In the genomic region with DNA sequence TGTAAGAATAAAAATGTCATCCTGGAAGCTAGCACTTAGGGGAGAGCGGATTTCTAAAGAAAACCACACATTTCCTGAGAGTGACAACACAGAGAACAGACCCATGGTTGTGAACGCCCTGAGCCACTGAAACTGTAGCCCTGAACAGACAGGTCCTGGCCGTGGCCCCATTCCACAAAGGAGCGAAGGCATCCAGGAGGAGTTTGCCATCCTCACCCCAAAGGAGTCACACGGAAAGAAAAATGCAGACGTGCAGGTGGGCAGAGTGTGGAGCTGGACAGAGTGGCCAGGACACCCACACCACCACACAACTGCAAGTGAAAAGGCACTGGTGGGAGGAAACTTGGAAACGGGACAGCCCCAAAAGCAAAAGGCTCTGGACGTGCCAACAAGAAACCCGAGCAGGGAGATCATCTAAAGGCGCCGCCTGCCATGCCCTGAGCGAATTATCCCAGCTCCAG, we compare ENCODE assay signal across 10 mouse cellular contexts.
DNase-seq lines count a peak whose midpoint lies in the region; ATAC-seq and TF ChIP-seq lines count a peak whose summit lies in the region.
"Had no signal": no experiment of that assay in that cellular context is flagged by ENCODE, and none has a peak within 500 bp of the region (broad histone marks: within the 10 kb centered on the region; RNA-seq: fewer than 3 reads in every experiment).

No protein-coding gene starts in this region.

- TF ChIP-seq POLR2A in thymus, adult 2 months (IDR thresholded peaks at IDR 0.05; ENCODE audit: control insufficient read depth, extremely low read depth, insufficient read depth, low read length, poor library complexity), result no peak

- H3K9me3 ChIP-seq in heart, embryonic 11.5 days (replicated peaks; ENCODE audit: control insufficient read depth, low read length), result no peaks in the 10 kb centered on the region

- H3K36me3 ChIP-seq in heart, embryonic 11.5 days (ENCODE audit: control insufficient read depth, insufficient read depth, low read length), result no peaks in the 10 kb centered on the region
- no peaks in the 10 kb centered on the region for H3K36me3 ChIP-seq in thymus, adult 2 months (ENCODE audit: control insufficient read depth, insufficient read depth, low read length)

- no peaks in the 10 kb centered on the region for H3K27me3 ChIP-seq in heart, embryonic 11.5 days (ENCODE audit: control insufficient read depth, insufficient read depth, low read length)
- H3K27me3 ChIP-seq in thymus, adult 2 months (ENCODE audit: control insufficient read depth, insufficient read depth, low read length), result no peaks in the 10 kb centered on the region

- no peak overlapping the region for H3K27ac ChIP-seq in heart, embryonic 11.5 days (ENCODE audit: low read depth, low read length)
- no peak overlapping the region for H3K27ac ChIP-seq in thymus, adult 2 months (ENCODE audit: control insufficient read depth, insufficient read depth, low read length)

- peaks cover 91% of the 10 kb centered on the region for H3K4me1 ChIP-seq in heart, embryonic 11.5 days (ENCODE audit: control insufficient read depth, insufficient read depth, low read length)
- H3K4me1 ChIP-seq in thymus, adult 2 months (replicated peaks; ENCODE audit: control insufficient read depth, insufficient read depth, low read length), result peaks cover 51% of the 10 kb centered on the region

- no peak for ATAC-seq in heart, embryonic 11.5 days (replicated peaks; ENCODE audit: insufficient number of reproducible peaks, low FRiP score, low TSS enrichment)
- ATAC-seq in CD4-positive, CD25-positive, alpha-beta regulatory T cell, adult 4 months, result no peak

- TF ChIP-seq CTCF in thymus, adult 2 months (IDR thresholded peaks at IDR 0.05; ENCODE audit: borderline replicate concordance, control insufficient read depth, extremely low read depth, insufficient read depth, low read length, poor library complexity), result no peak

- WGBS in heart, embryonic 11.5 days (ENCODE audit: insufficient replicate concordance), result 70% methylated on average over 12 of the region's 12 CpGs
- WGBS in thymus, adult 2 months, result 24% methylated on average over 12 of the region's 12 CpGs

- H3K9ac ChIP-seq in heart, embryonic 11.5 days (ENCODE audit: low read depth, low read length), result no peak overlapping the region

- DNase-seq in heart, adult 11 months, result peak; percentile 96
- DNase-seq in urinary bladder, postnatal 14 days (ENCODE audit: low spot score), result peak; percentile 37
- no peak for DNase-seq in urinary bladder, postnatal 10 days (ENCODE audit: low spot score)
- peak; percentile 47 for DNase-seq in heart, postnatal 4 days
- no peak for DNase-seq in thymus, adult 2 months
- no peak for DNase-seq in thymus, adult 18-20 months
- DNase-seq: right cerebral cortex, postnatal 14 days had no signal

- no peak overlapping the region for H3K4me2 ChIP-seq in heart, embryonic 11.5 days
- H3K4me2 ChIP-seq: midbrain, embryonic 11.5 days had no signal

- no peak overlapping the region for H3K4me3 ChIP-seq in heart, embryonic 11.5 days (ENCODE audit: low read depth, low read length)
- H3K4me3 ChIP-seq in thymus, adult 2 months (ENCODE audit: control insufficient read depth, insufficient read depth, low read length), result no peak overlapping the region

Comparison
In these comparisons a context has a peak if more than half of its experiments do, and no peak if none do; other contexts are left out.
1. DNase-seq: peak in heart, adult 11 months (single experiment), urinary bladder, postnatal 14 days (single experiment) and heart, postnatal 4 days (single experiment); none in urinary bladder, postnatal 10 days (single experiment), thymus, adult 2 months (single experiment) and thymus, adult 18-20 months (0 of 2).